Mouse (Mus musculus) stomach, postnatal 0 days (tissue): Measurements from ENCODE around the gene Map2k6.

Experiments used
- CTCF ChIP-seq: IDR thresholded peaks from 2 replicates; pipeline ENCODE4 v1.5.1; 2016; ENCODE audit warnings: antibody characterized with exemption, low read depth, mild to moderate bottlenecking, moderate library complexity
- EP300 ChIP-seq: optimal IDR thresholded peaks from 2 replicates; pipeline ENCODE3; 2016; ENCODE audit warnings: antibody characterized with exemption

GRCm38 (mm10) chr11:110538206-110538605, 139.3 kb downstream of the Map2k6 start:
- no peak for TF ChIP-seq CTCF
- no peak for TF ChIP-seq EP300
